In genomic region chr19:10248128-10248527, GRCm38 (mm10) we compare ENCODE assay signal across 13 mouse cellular contexts. TPM values are rescaled to one million over a fixed set of nuclear protein-coding genes. Genes with fewer than 3 reads are reported as not detected.
A peak's percentile ranks its signal among the peaks of the same experiment; 100 is the strongest.
DNase-seq lines count a peak whose midpoint lies in the region; ATAC-seq and TF ChIP-seq lines count a peak whose summit lies in the region.
"Had no signal": no experiment of that assay in that cellular context is flagged by ENCODE, and none has a peak within 500 bp of the region (broad histone marks: within the 10 kb centered on the region; RNA-seq: fewer than 3 reads in every experiment).

No protein-coding gene starts in this region.

- H3K9ac ChIP-seq in kidney, embryonic 16.5 days (replicated peaks; ENCODE audit: low read length), result peak overlapping the region; percentile 45; the same call in 1 of the 2 replicates
- no peak overlapping the region for H3K9ac ChIP-seq in embryonic facial prominence, embryonic 15.5 days
- H3K9ac ChIP-seq in neural tube, embryonic 15.5 days (replicated peaks), result no peak overlapping the region
- H3K9ac ChIP-seq: liver, embryonic 12.5 days; midbrain, embryonic 13.5 days had no signal

- peak; percentile 91 for ATAC-seq in kidney, embryonic 16.5 days (ENCODE audit: low FRiP score, low TSS enrichment)
- ATAC-seq in embryonic facial prominence, embryonic 15.5 days (ENCODE audit: insufficient number of reproducible peaks, low FRiP score, low TSS enrichment, low read depth), result 0 out of 2 replicates have a peak, but pooled peaks have one; percentile 5
- no peak for ATAC-seq in neural tube, embryonic 15.5 days (ENCODE audit: low FRiP score)
- ATAC-seq: hindbrain, postnatal 0 days; liver, embryonic 12.5 days; midbrain, embryonic 13.5 days had no signal

- H3K4me3 ChIP-seq in kidney, embryonic 16.5 days (ENCODE audit: low read length), result no peak overlapping the region
- H3K4me3 ChIP-seq in kidney, adult 2 months (ENCODE audit: insufficient read depth, low read depth, low read length), result no peak overlapping the region
- no peak overlapping the region for H3K4me3 ChIP-seq in embryonic facial prominence, embryonic 15.5 days (replicated peaks)
- H3K4me3 ChIP-seq in neural tube, embryonic 15.5 days (replicated peaks), result no peak overlapping the region
- H3K4me3 ChIP-seq: liver, embryonic 12.5 days; midbrain, embryonic 13.5 days had no signal

- whole genome bisulfite sequencing in kidney, embryonic 16.5 days, result 10% methylated on average over 20 of the region's 20 CpGs
- 44% methylated on average over 20 of the region's 20 CpGs for WGBS in kidney, adult 2 months
- WGBS in embryonic facial prominence, embryonic 15.5 days, result 31% methylated on average over 20 of the region's 20 CpGs
- WGBS in neural tube, embryonic 15.5 days, result 66% methylated on average over 20 of the region's 20 CpGs

- H3K27me3 ChIP-seq in kidney, embryonic 16.5 days (ENCODE audit: insufficient read depth, low read length), result no peaks in the 10 kb centered on the region
- no peaks in the 10 kb centered on the region for H3K27me3 ChIP-seq in kidney, adult 2 months (replicated peaks; ENCODE audit: control insufficient read depth, insufficient read depth, low read length)
- H3K27me3 ChIP-seq in embryonic facial prominence, embryonic 15.5 days, result no peaks in the 10 kb centered on the region
- no peaks in the 10 kb centered on the region for H3K27me3 ChIP-seq in neural tube, embryonic 15.5 days (replicated peaks)

- no peak for TF ChIP-seq POLR2A in kidney, adult 2 months (IDR thresholded peaks at IDR 0.05; ENCODE audit: low read depth, low read length)

- TF ChIP-seq CTCF in kidney, adult 2 months (conservative IDR thresholded peaks at IDR 0.05; ENCODE audit: insufficient read depth, insufficient read length, low read depth, low read length), result no peak

- H3K36me3 ChIP-seq in kidney, embryonic 16.5 days (ENCODE audit: insufficient read depth, low read length), result no peaks in the 10 kb centered on the region
- H3K36me3 ChIP-seq in kidney, adult 2 months (ENCODE audit: control insufficient read depth, insufficient read depth, low read length), result no peaks in the 10 kb centered on the region; the same call in 1 of the 2 replicates
- H3K36me3 ChIP-seq in embryonic facial prominence, embryonic 15.5 days, result 0 out of 2 replicates have a peak, but pooled peaks cover 8% of the 10 kb centered on the region
- H3K36me3 ChIP-seq in neural tube, embryonic 15.5 days, result peaks cover 13% of the 10 kb centered on the region
- H3K36me3 ChIP-seq: liver, embryonic 12.5 days had no signal

- H3K27ac ChIP-seq in kidney, embryonic 16.5 days (ENCODE audit: low read length), result no peak overlapping the region
- no peak overlapping the region for H3K27ac ChIP-seq in kidney, adult 2 months (ENCODE audit: insufficient read depth, low read depth, low read length)
- no peak overlapping the region for H3K27ac ChIP-seq in embryonic facial prominence, embryonic 15.5 days (replicated peaks)
- H3K27ac ChIP-seq in neural tube, embryonic 15.5 days (replicated peaks), result no peak overlapping the region
- H3K27ac ChIP-seq: hindbrain, postnatal 0 days; liver, embryonic 12.5 days; midbrain, embryonic 13.5 days had no signal

- no peak for DNase-seq in kidney, adult 2 months
- peak; percentile 45 for DNase-seq in embryo, embryonic 11 days
- DNase-seq in lung, postnatal 36 days, result peak; percentile 8
- no peak for DNase-seq in c-Kit-positive CD71-positive TER-119-positive erythroid progenitor cells, embryonic 14.5 days (ENCODE audit: low spot score)
- DNase-seq: cerebellum, adult 9-10 months; gastrocnemius, postnatal 10 days; retina, postnatal 1 day had no signal

- H3K4me1 ChIP-seq in kidney, embryonic 16.5 days (ENCODE audit: insufficient read depth, low read length), result peaks cover 21% of the 10 kb centered on the region
- H3K4me1 ChIP-seq in kidney, adult 2 months (ENCODE audit: control insufficient read depth, insufficient read depth, low read length), result no peaks in the 10 kb centered on the region
- peaks cover 7% of the 10 kb centered on the region; the same call in 1 of the 2 replicates for H3K4me1 ChIP-seq in embryonic facial prominence, embryonic 15.5 days
- H3K4me1 ChIP-seq in neural tube, embryonic 15.5 days, result no peaks in the 10 kb centered on the region

- H3K4me2 ChIP-seq in kidney, embryonic 16.5 days (replicated peaks; ENCODE audit: low read depth, low read length), result 0 out of 2 replicates have a peak overlapping the region, but pooled peaks have one; percentile 29
- no peak overlapping the region for H3K4me2 ChIP-seq in embryonic facial prominence, embryonic 15.5 days (replicated peaks)
- no peak overlapping the region for H3K4me2 ChIP-seq in neural tube, embryonic 15.5 days
- H3K4me2 ChIP-seq: liver, embryonic 12.5 days; midbrain, embryonic 13.5 days had no signal

- H3K9me3 ChIP-seq in kidney, embryonic 16.5 days (ENCODE audit: low read length), result no peaks in the 10 kb centered on the region
- H3K9me3 ChIP-seq in embryonic facial prominence, embryonic 15.5 days (replicated peaks), result no peaks in the 10 kb centered on the region
- H3K9me3 ChIP-seq in neural tube, embryonic 15.5 days (replicated peaks), result no peaks in the 10 kb centered on the region
- H3K9me3 ChIP-seq: liver, embryonic 12.5 days; midbrain, embryonic 13.5 days had no signal

RNA-seq across cellular contexts. Expression of gene Myrf, which starts 7.6 kb away (rescaled TPM):
- 3.9 and 4.2 TPM in 2 replicates for polyA plus RNA-seq in kidney, embryonic 16.5 days (2015; fragmentation: Nextera tagmentation; extraction: Ambion mirVana)
- polyA plus RNA-seq in kidney, adult 2 months (2012; rRNA removed), result 18.8 and 24.5 TPM in 2 replicates
- polyA plus RNA-seq in embryonic facial prominence, embryonic 15.5 days (2015; fragmentation: Nextera tagmentation; extraction: Ambion mirVana), result 0.41 and 0.65 TPM in 2 replicates
- 0.79 and 1.7 TPM in 2 replicates for polyA plus RNA-seq in neural tube, embryonic 15.5 days (2015; fragmentation: Nextera tagmentation; extraction: Ambion mirVana)

RNA-seq across cellular contexts. Expression of gene Fen1, which starts 44.2 kb away (rescaled TPM):
- 103 and 107 TPM in 2 replicates for polyA plus RNA-seq in kidney, embryonic 16.5 days (2015; fragmentation: Nextera tagmentation; extraction: Ambion mirVana)
- 4.8 and 4.9 TPM in 2 replicates for polyA plus RNA-seq in kidney, adult 2 months (2012; rRNA removed)
- polyA plus RNA-seq in embryonic facial prominence, embryonic 15.5 days (2015; fragmentation: Nextera tagmentation; extraction: Ambion mirVana), result 62.2 and 65.8 TPM in 2 replicates
- 22.8 and 42.1 TPM in 2 replicates for polyA plus RNA-seq in neural tube, embryonic 15.5 days (2015; fragmentation: Nextera tagmentation; extraction: Ambion mirVana)

RNA-seq across cellular contexts. Expression of gene Tmem258, which starts 44.3 kb away (rescaled TPM):
- polyA plus RNA-seq in kidney, embryonic 16.5 days (2015; fragmentation: Nextera tagmentation; extraction: Ambion mirVana), result 430 and 433 TPM in 2 replicates
- polyA plus RNA-seq in kidney, adult 2 months (2012; rRNA removed), result 123 and 135 TPM in 2 replicates
- polyA plus RNA-seq in embryonic facial prominence, embryonic 15.5 days (2015; fragmentation: Nextera tagmentation; extraction: Ambion mirVana), result 449 and 454 TPM in 2 replicates
- polyA plus RNA-seq in neural tube, embryonic 15.5 days (2015; fragmentation: Nextera tagmentation; extraction: Ambion mirVana), result 353 and 355 TPM in 2 replicates

RNA-seq across cellular contexts. Expression of gene Dagla, which starts 56.5 kb away (rescaled TPM):
- polyA plus RNA-seq in kidney, embryonic 16.5 days (2015; fragmentation: Nextera tagmentation; extraction: Ambion mirVana), result 3.2 and 4.2 TPM in 2 replicates
- 7.0 and 8.2 TPM in 2 replicates for polyA plus RNA-seq in kidney, adult 2 months (2012; rRNA removed)
- polyA plus RNA-seq in embryonic facial prominence, embryonic 15.5 days (2015; fragmentation: Nextera tagmentation; extraction: Ambion mirVana), result 2.8 and 3.5 TPM in 2 replicates
- polyA plus RNA-seq in neural tube, embryonic 15.5 days (2015; fragmentation: Nextera tagmentation; extraction: Ambion mirVana), result 11.2 and 12.2 TPM in 2 replicates

Comparison
In these comparisons a context has a peak if more than half of its experiments do, and no peak if none do; other contexts are left out.
1. DNase-seq: peak in embryo, embryonic 11 days (single experiment) and lung, postnatal 36 days (single experiment); none in kidney, adult 2 months (single experiment) and c-Kit-positive CD71-positive TER-119-positive erythroid progenitor cells, embryonic 14.5 days (single experiment).